Mouse (Mus musculus): ENCODE data around the gene Clec10a.
"Not testable (repeated sequence)": the region's sequence is repeated elsewhere in the genome, so short reads cannot be mapped to it uniquely, and the experiment has no call there.

Gene Clec10a

DNA sequence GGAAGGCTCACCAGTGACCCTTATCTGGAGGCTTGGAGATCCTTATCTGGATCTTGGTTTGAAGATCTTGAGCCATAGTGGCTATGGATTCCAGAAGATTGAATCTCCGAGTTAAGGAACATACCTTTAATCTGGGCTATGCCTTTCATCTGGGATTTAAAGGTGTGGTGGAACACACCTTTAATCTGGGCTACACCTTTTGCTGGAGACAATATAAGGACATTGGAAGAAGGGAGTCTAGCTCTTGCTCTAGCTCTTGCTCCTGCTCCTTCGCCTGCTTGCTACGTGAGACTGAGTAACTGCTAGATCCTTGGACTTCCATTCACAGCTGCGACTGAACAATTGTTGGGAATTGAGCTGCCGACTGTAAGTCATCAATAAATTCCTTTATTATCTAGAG lies at the start of gene Clec10a:
TSS of gene Clec10a (plus strand) at position 301 of the 400 bp plus-strand sequence.
- DNase-seq (ENCODE audit: low read depth), result not testable (repeated sequence)

DNA sequence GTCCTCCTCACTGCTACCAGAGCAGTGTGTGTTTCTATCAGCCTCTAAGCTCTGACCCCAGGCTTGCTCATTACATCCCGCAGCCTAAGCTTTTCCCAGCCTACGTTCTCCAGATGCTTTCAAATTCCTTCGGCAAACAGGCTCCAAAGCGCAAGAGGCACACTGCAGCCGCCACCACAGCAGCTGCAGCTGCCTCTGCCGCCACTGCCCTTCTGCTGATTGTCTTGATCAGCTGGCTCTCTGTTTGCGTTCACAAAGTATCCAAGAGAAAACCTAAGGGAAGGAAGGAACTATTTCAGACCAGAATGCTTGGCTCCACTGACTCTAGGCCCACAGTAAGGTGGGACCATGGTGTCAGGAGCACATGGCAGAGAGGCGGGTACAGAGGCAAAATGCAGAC lies 48.9 kb upstream of the Clec10a start:
- DNase-seq (ENCODE audit: low read depth), result no peak

DNA sequence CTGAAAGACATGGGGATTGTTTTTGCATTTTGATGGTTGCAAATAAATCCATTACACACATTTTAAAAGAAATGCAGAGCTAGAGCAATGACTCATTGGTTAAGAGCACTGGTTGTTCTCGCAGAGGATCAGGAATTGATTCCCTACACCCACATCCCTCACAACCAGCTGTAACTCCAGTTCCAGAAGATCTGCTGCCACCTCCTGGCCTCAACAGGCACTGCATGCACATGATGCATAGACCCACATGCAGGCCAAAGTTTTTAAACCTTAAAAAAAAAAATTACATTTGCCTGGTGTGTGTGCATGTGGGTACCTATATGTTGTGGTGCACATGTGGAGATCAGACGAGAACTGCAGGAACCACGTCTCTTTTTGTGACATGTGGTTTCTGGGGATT lies 45.9 kb upstream of the Clec10a start:
- DNase-seq (ENCODE audit: low read depth), result peak; percentile 69

DNA sequence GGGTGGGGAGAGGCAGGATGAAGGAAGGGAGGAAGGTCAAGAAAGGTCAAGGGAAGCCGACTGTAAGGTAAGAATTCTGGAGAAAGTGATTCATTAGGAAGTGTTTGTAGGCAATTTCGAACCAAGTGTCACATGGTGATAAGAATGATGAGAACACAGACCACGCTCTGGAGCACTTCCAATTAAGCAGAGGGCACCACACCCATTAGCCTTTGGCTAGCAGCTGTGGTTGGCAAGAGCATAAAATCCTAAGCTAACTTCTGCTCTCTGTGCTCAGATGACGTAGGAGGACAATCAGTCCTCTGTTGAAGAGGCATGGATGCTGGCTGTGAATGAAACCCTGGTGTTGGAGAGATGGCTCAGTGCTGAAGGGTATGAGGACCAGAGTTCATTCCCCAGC lies 41.4 kb upstream of the Clec10a start:
- no peak for DNase-seq (ENCODE audit: low read depth)

DNA sequence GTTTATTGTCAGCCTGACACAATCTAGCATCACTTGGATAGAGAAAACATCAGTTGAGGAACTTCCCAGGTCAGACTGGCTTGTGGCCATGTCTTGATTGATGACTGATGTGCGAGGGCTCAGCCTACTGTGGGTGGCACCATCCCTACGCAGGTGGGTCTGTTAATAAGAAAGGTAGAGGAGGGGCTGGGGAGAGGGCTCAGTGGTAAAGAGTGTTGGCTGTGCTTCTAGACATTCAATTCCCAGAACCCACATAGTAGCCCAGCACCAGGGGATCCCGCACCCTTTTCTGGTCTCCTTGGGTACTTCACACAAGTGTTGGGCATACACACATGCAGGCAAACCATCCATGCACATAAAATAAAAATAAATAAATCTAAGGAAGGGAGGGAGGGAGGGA lies 40.1 kb upstream of the Clec10a start:
- no peak for DNase-seq (ENCODE audit: low read depth)

DNA sequence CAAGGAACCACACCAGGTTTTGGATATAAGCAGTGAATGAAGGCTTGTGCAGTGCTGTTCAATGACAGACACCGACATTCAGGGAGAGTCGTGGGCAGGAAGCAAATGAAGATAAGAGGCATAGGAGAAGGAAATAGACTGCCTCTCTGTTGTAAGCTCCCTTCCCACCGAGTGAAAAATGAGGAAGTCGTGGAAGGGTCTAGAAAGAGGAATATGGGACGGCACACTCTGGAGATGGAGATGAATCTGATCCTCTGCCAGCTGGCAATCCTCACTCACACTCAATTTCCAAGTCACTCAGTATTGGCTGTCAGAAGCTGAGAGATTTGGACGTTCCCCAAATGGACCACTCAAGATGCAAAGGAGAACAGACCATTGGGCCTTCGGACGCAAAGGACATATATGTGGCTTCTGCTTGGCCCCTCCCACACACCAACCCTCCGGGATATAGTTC lies 26.0 kb upstream of the Clec10a start, which contains the start of gene Mgl2:
TSS of gene Mgl2 (plus strand) at position 404 of the 454 bp plus-strand sequence.
- no peak for DNase-seq (ENCODE audit: low read depth)

DNA sequence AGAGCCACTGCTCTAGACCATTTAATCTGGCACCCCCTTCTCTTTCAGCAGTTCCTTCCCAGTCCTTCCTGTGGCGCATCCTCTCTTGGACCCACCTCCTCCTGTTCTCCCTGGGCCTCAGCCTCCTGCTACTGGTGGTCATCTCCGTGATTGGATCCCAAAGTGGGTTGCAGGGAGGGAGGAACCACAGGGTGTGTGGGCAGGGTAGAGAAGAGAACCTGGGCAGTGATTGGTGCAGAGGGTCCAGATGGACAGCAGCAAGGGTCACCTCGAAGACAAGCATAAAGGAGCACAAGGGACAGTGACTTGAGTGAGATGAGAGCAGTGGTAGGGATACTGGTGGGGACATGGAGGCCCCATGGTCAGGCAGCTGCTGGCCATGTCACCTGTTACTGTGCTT lies 21.0 kb upstream of the Clec10a start:
- not testable (repeated sequence) for DNase-seq (ENCODE audit: low read depth)

DNA sequence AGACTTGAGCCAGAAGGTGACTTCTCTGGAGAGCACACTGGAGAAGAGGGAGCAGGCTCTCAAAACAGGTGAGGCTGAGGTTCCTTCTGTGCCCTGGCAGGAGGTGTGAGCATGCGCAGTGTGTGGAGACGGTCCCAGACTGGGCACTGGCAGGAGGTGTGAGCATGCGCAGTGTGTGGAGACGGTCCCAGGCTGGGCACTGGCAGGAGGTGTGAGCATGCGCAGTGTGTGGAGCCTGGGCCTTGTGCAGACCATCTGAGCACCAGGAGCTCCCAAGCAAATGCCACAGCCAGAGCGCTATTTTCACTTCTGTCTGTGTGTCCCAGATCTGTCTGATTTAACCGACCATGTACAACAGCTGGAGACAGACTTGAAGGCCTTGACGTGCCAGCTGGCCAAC lies 20.1 kb upstream of the Clec10a start:
- DNase-seq (ENCODE audit: low read depth), result not testable (repeated sequence)

DNA sequence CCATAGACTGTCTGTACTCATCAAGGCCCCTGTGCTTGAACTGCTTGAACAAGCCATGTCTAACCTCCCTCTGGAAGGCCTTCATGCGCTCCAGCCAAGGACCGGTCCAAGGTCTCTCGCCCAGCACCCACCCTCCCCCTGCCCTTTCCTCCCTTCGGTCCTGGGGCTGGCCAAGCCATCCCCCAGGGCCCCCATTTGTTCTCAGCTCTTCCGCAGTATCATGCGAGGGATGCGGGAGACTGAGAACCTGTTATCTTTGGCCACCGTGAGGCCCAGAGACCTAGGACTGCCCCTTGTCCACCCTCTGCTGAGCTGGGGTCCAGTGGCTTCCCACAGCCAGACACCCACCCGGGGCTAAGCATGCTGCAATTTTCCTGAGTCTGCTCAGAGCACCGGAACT lies 16.8 kb upstream of the Clec10a start:
- DNase-seq (ENCODE audit: low read depth), result no peak

DNA sequence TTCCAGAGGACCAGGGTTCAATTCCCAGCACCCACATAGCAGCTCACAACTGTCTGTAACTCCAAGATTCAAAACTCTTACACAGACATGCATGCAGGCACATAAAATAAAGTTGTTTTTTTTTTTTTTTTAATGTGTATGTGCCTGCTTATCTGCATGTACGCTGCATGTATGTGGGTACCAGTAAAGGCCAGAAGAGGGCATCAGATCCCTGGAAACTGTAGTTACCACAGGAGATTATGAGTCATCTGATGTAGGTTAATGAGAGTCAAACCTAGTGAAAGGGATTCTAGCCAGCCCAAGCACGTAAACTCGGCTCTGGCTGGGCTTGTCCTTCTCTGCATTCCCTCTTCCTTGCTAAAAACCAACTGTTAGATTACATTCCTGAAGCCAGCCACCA lies 4.9 kb upstream of the Clec10a start:
- DNase-seq (ENCODE audit: low read depth), result no peak

DNA sequence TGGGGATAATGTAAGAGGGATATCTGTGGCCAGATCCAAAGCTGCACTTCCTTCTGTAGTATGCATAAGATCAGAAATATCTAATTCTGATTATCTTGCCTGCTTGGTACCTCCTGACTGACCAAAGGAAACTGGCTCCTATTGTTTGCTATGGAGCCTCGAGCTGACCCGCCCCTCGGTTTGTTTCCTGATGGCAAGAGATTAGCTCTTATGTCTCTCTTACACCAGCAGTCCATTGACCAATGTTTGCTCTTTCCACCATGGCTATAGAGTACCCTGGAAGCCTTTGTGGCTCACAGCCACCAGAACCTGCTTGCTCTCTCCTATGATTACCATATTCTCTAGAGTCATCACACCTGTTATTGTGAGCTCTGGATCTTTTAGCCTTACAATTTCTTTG lies 6.3 kb downstream of the Clec10a start:
- no peak for DNase-seq (ENCODE audit: low read depth)

DNA sequence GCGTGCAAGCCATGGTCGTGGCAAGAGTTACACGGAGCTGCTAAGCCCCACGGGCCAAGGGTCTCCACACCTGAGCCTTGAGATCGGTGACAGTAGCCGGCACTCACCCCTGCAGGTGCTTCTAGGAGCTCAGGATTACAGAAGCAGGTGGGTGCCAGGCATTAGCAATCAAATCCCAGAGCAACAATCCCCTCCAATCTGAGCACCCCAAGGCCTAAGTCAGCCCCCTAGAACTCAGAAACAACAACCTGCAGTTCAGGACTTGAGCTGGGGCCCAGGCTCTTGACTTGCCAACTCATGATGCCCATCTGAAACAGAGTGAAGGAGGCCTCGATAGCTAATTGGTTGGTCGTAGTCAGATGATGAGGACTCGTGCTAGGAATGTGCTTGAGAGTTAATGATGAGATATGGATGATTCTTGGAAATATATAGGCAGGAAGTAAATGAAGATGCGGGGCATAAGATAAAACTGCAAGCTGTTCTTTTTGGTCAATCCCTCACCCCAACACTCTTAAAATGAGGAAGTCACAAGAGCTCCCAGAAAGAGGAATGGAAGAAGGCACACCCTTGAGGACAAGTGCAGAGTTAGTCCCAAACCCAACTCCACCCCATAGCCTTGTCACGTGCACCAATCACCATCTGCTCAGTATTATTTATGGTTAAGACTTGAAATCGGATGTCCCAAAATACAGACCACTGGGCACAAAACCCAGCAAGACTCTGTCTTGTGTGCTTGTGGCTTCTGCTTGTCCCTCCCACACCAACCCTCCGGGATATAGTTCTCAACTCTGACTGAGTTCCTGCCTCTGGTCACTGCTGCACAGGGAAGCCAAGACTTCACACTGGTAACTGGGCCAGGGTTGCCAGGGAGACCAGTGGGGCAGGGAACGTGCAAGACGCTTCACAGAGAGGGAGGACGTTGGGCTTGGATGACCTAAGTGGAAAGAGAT lies 10.2 kb downstream of the Clec10a start:
- no peak for DNase-seq (ENCODE audit: low read depth)

DNA sequence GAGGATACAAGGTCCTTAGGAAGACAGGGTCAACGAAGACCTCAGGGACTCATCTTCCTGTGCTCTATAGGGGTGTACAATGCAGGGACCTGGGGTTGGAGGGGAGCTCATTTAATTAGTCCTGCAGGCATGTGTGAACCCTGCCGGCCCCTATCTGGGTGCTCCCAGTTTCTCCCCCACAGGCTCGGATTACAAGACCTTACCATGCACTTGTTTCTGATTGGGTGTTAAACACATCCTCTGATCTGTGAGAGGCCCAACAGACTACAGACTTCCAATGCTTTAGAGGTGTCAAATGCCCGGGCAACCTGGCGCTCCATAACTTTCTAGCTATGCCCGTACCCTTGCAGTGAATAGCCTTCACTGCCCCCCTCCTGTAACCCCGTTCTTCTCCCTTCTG lies 12.1 kb downstream of the Clec10a start:
- no peak for DNase-seq (ENCODE audit: low read depth)

DNA sequence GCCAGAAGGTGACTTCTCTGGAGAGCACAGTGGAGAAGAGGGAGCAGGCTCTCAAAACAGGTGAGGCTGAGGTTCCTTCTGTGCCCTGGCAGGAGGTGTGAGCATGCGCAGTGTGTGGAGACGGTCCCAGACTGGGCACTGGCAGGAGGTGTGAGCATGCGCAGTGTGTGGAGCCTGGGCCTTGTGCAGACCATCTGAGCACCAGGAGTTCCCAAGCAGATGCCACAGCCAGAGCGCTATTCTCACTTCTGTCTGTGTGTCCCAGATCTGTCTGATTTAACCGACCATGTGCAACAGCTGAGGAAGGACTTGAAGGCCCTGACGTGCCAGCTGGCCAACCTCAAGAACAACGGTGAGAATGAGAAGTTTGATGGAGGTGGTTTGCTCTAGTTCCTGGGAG lies 13.5 kb downstream of the Clec10a start:
- not testable (repeated sequence) for DNase-seq (ENCODE audit: low read depth)

DNA sequence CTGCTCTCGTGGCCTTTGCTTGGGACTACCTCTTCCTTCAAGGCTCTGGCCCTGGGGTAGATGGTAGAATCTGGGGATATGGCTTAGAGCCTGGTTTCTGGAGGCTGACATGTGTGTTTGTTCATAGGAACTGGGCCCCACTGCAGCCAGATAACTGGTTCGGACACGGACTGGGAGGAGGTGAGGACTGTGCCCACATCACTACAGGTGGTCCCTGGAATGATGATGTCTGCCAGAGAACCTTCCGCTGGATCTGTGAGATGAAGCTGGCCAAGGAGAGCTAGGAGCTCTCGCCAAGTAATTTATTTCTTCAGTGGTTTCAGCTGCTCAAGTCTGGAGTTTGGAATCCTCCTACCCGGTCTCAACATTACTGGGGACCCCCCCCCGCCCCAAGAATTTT lies 14.3 kb downstream of the Clec10a start:
- DNase-seq (ENCODE audit: low read depth), result no peak

DNA sequence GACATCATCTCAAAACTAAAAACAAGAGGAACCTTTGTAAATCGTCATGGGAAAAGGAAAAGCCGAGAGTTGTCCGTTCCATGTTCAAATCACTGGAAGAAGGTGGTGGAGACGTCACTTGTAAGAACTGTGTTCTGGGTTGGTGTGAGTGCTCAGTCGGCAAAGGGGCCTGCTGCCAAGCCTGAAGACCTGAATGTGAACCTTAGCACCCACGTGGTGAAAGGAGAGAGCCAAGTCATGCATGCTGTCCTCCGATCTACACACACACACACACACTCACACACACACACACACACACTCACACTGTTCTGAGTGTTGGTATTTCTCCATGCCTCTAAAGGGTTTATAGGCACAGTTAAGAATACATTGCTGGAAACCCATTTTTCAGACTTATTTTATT lies 15.2 kb downstream of the Clec10a start:
- no peak for DNase-seq (ENCODE audit: low read depth)

DNA sequence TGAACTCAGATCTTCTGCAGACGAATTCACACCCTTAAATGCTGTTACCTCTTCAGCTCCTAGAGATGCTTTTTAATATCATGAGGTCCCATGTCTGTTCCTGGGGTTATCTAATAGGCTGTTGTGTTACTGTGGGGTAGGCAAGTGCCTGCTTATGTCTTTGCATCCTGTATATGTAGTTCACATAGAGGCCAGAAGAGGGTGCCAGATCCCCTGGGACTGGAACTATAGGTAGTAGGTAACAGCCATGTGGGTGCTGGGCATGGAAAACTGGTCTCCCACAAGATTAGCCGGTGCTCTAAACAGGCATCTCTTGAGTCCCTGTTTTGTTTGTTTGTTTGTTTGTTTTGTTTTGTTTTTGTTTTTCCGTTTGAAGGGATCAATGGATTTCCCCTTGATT lies 15.8 kb downstream of the Clec10a start:
- peak; percentile 69 for DNase-seq (ENCODE audit: low read depth)

DNA sequence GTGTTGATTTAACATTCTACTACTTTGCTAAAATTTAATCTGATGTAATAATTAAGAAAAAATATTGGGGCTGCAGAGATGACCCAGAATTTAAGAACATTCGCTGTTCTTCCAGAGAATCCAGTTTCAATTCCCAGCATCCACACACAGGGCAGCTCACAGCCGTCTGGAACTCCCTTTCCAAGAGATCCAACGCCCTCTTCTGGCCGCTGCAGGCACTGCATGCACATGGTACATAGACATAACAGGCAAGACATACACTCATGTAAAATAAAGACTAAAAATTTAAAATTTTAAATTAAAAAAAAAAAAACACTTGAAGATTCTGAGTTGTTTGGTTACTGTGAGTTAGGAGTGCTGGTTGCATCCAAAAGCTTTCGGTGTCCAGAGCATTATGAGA lies 16.3 kb downstream of the Clec10a start:
- DNase-seq (ENCODE audit: low read depth), result no peak

DNA sequence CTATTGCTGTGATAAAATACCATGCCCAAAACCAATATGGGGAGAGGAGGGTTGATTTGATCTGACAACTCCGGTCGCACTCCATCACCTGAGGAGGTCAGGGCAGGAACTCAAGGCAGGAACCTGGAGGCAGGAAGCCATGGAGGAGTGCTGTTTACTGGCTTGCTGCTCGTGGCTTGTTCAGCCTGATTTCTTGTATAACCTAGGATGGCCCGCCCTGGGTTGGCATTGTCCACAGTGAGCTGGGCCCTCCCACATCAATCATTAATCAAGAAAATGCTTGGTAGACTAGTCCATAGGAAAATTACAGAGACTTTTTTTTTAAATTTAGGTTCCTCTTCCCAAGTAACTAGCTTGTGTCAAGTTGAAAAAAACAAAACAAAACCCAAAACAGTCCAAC lies 18.5 kb downstream of the Clec10a start:
- no peak for DNase-seq (ENCODE audit: low read depth)

DNA sequence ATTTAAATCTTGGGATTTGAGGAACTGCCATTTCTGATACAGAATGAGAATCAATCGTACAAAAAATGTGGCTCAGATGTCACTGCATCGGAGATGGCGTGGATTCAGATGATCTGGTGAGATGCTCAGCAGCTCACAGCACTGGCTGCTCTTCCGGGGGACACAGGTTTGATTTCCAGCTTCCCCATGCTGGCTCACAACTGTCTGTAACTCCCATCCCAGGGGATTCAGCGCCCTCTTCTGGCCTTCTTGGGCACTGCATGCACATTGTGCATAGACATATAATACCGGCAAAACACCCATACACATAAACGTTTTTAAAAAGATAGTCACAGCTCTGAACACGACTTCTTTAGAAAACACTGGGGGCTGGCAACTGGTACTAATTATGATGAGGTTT lies 21.6 kb downstream of the Clec10a start:
- DNase-seq (ENCODE audit: low read depth), result peak; percentile 20

DNA sequence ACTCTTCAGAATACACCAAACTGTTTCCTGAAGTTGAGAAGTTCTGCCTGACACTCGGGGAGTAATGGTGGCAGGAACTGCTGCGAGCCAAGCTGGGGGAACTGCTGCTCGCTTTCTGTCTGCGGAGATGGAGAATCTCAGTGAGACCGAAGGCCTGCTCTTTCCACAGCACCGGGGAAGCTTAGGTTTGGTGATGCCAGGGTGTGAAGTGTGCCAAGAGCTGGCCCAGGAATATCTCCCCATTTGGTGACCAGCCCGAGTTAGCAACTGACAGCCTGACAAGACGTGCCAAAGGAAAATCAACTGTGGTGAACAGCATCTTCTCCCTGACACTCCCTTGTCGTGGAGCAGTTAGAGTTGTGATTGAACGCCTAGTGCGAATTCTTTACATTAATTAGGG lies 22.3 kb downstream of the Clec10a start:
- DNase-seq (ENCODE audit: low read depth), result no peak

DNA sequence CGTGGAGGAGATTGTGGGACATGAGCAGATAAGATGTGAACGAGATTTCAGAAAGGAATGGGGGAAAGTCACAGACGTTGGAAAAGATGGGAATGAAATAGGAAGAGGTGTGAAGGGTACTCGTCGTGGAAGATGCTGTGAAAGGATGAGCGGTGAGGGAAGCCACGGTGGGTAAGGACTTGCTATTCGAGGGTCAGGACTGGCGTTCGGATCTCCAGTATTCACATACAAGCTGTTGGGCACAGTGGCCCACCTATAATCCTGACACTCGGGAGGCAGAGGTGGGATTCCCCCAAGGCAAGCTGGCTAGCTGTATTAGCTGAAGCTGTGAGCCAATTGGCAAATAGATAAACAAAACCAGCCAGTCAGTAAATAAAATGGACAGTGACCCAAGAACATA lies 22.8 kb downstream of the Clec10a start:
- DNase-seq (ENCODE audit: low read depth), result no peak

DNA sequence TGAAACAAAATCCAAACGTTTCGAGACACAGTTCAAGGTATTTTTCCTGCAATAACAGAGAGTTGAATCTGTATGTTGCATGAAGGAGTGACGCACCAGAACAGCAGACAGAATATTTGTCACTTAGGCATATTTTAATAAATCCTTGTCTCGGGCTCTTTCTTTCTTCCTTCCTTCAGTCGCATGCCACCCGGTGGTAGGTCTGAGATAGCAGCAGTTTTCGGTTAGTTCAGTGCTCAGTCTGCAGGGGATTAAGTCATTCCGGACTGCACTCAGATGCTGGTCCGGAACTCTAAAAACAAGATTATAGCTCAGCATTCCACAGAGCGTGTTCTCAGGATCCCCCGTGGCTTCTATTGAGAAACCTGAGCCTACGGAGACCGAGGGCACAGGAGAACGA lies 23.4 kb downstream of the Clec10a start:
- DNase-seq (ENCODE audit: low read depth), result peak; percentile 26

DNA sequence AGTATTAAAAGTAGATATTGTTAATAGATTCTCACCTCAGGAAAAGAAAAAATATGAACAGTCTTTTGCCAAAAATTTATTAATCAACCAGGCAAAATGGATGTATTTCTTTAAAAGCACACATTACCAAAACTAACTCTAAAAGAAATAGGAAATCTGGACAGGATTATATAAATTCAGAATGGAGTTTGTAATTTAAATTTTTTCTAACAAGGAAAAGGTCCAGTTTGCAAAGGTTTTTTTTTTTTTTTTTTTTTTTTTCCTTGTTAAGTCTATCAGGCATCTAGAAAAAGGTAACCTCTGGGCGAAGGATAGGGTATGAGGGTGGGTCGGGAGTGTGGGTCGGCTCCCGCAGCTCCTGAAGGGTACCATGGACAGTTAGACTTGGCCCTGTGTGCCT lies 24.5 kb downstream of the Clec10a start:
- DNase-seq (ENCODE audit: low read depth), result no peak
